Mouse (Mus musculus): ENCODE results near the gene Zdhhc11.

DNA sequence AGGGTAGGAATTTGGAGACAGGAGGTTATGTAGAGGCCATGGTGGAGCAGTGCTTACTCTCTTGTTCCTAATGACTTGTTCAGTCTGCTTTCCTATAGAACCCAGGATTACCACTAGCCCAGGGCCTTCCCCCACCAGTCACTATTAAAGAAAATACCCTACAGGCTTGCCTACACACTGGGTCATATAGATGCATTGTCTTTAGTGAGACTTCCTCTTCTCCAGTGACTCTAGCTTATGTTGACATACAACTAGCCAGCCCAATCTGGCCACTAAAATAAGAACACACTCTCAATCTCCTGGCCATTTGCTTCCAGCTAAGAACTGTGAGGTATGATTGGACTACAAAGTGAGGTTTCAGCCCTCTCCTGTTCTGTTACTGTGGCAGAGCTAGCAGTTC is 36.9 kb downstream of the Zdhhc11 start:
- no peak for TF ChIP-seq CTCF (IDR thresholded peaks at IDR 0.05)
- no peak for TF ChIP-seq EP300 (IDR thresholded peaks at IDR 0.05)

Data from lung, postnatal 0 days (tissue).